Mouse (Mus musculus): ENCODE results near the gene Hpn. TPM values are rescaled to one million over a fixed set of nuclear protein-coding genes. Genes with fewer than 3 reads are reported as not detected.

Gene Hpn
- polyA plus RNA-seq, 1 experiment from 2014 or later: 0.10 TPM

- POLR2A ChIA-PET: no interaction called here
- CTCF ChIA-PET: no interaction called here
- peak; percentile 23 for ATAC-seq
- no peaks in the 10 kb centered on the region for H3K27me3 ChIP-seq
- DNase-seq (ENCODE audit: low read depth, low spot score): no peak
- no peak for TF ChIP-seq CTCF (IDR thresholded peaks at IDR 0.05)
- in situ Hi-C loops (cut with MboI; ENCODE audit: low pct_unique_long_range_greater_than_20kb): no loop called here
Measured at GRCm38 (mm10) chr7:31082831-31083588, 32.1 kb downstream of the Hpn start.

- in situ Hi-C loops (cut with MboI; ENCODE audit: low pct_unique_long_range_greater_than_20kb): no loop called here
- ATAC-seq (no peak), DNase-seq (ENCODE audit: low read depth, low spot score) (no peak)
- no peak for TF ChIP-seq CTCF (IDR thresholded peaks at IDR 0.05)
- H3K27me3 ChIP-seq: no peaks in the 10 kb centered on the region
- CTCF ChIA-PET: no interaction called here
- POLR2A ChIA-PET: no interaction called here
Measured at GRCm38 (mm10) chr7:31082106-31082505, 33.0 kb downstream of the Hpn start.

GRCm38 (mm10) chr7:31081106-31081505, 34.0 kb downstream of the Hpn start:
- no peak for DNase-seq (ENCODE audit: low read depth, low spot score)
- no peak for ATAC-seq
- in situ Hi-C loops (cut with MboI; ENCODE audit: low pct_unique_long_range_greater_than_20kb): no loop called here
- POLR2A ChIA-PET: no interaction called here
- CTCF ChIA-PET: interaction anchor here (1.0 to 1.6 kb wide), 2 partner anchors 14 to 17 kb away, joined by 3 to 7 read pairs; no protein-coding TSS in a partner anchor
- H3K27me3 ChIP-seq: no peaks in the 10 kb centered on the region
- no peak for TF ChIP-seq CTCF (IDR thresholded peaks at IDR 0.05)

DNA sequence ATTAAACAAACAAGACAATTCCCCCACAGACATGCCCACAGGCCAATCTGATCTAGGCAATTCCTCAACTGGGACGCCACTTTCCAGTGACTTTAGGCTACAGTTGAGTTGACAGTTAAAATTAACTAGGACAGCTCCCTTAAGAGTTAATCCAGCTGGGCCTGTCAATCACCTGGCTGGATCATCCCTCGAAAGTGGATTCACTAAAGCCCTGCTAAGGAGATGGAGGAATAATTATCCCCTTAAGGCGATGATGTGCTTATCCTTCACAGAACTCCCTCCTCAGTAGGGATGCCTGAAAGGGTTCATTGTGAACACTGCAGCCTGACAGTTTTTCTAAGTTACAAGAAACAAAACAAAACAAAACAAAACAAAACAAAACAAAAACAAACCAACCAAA, 34.5 kb downstream of the Hpn start:
- ChIA-PET CTCF (interaction anchor here (0.9 to 1.6 kb wide), 3 partner anchors 9 to 17 kb away, joined by 3 to 7 read pairs (median 3); no protein-coding TSS in a partner anchor), POLR2A (no interaction called here)
- in situ Hi-C loops (cut with MboI; ENCODE audit: low pct_unique_long_range_greater_than_20kb): no loop called here
- DNase-seq (ENCODE audit: low read depth, low spot score) (no peak), ATAC-seq (no peak)
- H3K27me3 ChIP-seq: no peaks in the 10 kb centered on the region
- no peak for TF ChIP-seq CTCF (IDR thresholded peaks at IDR 0.05)

- in situ Hi-C loops (cut with MboI; ENCODE audit: low pct_unique_long_range_greater_than_20kb): no loop called here
- DNase-seq (ENCODE audit: low read depth, low spot score) (no peak), ATAC-seq (no peak)
- no peaks in the 10 kb centered on the region for H3K27me3 ChIP-seq
- ChIA-PET POLR2A (no interaction called here), CTCF (interaction anchor here (0.9 to 1.6 kb wide), 2 partner anchors 10 to 18 kb away, joined by 3 to 7 read pairs; no protein-coding TSS in a partner anchor)
- TF ChIP-seq CTCF (IDR thresholded peaks at IDR 0.05): no peak
Measured at GRCm38 (mm10) chr7:31079670-31080069, 35.4 kb downstream of the Hpn start.

DNA sequence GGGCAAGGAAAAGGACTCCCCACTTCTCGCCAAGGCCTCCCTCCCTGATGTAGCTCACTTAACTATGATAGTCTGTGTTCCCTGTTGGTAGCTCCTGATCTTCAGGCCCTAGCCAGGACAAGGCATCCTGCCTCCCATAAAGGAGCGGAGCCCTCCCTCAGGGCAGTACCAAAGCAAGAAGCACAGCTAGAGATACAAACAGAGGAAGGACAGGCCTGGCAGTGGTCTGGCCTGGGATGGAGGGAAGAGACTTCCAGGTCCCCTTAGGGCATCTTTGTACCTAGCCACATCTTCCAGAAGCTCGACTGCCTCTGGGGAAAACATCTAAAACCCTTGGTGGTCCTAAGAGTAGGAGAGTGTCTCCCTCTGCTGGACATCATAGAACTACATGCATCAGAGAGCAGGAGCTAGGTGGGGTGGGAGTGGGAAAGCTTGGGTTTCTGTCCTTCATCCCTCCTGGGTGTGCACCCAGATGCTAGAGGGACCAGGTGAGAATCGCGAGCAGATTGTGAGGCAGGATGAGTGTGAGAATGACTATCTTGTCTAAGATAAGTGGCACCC, 37.1 kb downstream of the Hpn start:
- POLR2A ChIA-PET: no interaction called here
- in situ Hi-C loops (cut with MboI; ENCODE audit: low pct_unique_long_range_greater_than_20kb): no loop called here
- CTCF ChIA-PET: interaction anchor here (0.9 to 1.8 kb wide), 5 partner anchors 9 to 20 kb away, joined by 3 to 9 read pairs (median 6); partner anchors contain the start of gene Lgi4
- no peak for DNase-seq (ENCODE audit: low read depth, low spot score)
- no peaks in the 10 kb centered on the region for H3K27me3 ChIP-seq
- TF ChIP-seq CTCF (IDR thresholded peaks at IDR 0.05): no peak
- no peak for ATAC-seq

GRCm38 (mm10) chr7:31077470-31077869, 37.6 kb downstream of the Hpn start:
- no peak for TF ChIP-seq CTCF (IDR thresholded peaks at IDR 0.05)
- ChIA-PET POLR2A (no interaction called here), CTCF (interaction anchor here (0.9 to 1.8 kb wide), 5 partner anchors 10 to 20 kb away, joined by 3 to 9 read pairs (median 6); partner anchors contain the start of gene Lgi4)
- no peaks in the 10 kb centered on the region for H3K27me3 ChIP-seq
- no peak for DNase-seq (ENCODE audit: low read depth, low spot score)
- in situ Hi-C loops (cut with MboI; ENCODE audit: low pct_unique_long_range_greater_than_20kb): no loop called here
- no peak for ATAC-seq

- DNase-seq (ENCODE audit: low read depth, low spot score): no peak
- POLR2A ChIA-PET: no interaction called here
- H3K27me3 ChIP-seq: no peaks in the 10 kb centered on the region
- ATAC-seq: no peak
- TF ChIP-seq CTCF (IDR thresholded peaks at IDR 0.05): no peak
- in situ Hi-C loops (cut with MboI; ENCODE audit: low pct_unique_long_range_greater_than_20kb): no loop called here
- CTCF ChIA-PET: no interaction called here
Measured at GRCm38 (mm10) chr7:31076492-31076891, 38.6 kb downstream of the Hpn start, which contains the start of gene Fxyd3. Gene Fxyd3, minus strand, starts transcription at chr7:31076704.

DNA sequence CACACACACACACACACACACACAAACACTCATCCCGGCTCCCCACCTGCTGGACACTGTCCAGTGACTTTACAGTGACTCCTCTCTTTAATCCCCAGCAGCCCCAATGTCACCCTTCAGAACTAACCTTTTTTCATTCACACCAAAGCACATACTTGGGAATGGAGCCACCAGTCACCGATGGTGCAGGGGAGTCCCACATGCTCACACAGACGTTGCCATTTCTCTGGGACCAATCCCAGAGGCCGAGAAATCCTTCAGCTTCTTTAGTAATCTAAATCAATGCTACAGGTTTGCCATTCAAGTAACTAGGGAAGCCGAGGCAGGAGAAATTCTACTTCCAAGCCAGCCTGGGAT, 40.4 kb downstream of the Hpn start:
- POLR2A ChIA-PET: no interaction called here
- in situ Hi-C loops (cut with MboI; ENCODE audit: low pct_unique_long_range_greater_than_20kb): no loop called here
- ATAC-seq (no peak), DNase-seq (ENCODE audit: low read depth, low spot score) (no peak)
- no peaks in the 10 kb centered on the region for H3K27me3 ChIP-seq
- CTCF ChIA-PET: no interaction called here
- no peak for TF ChIP-seq CTCF (IDR thresholded peaks at IDR 0.05)

- DNase-seq (ENCODE audit: low read depth, low spot score) (no peak), ATAC-seq (no peak)
- no peak for TF ChIP-seq CTCF (IDR thresholded peaks at IDR 0.05)
- H3K27me3 ChIP-seq: no peaks in the 10 kb centered on the region
- POLR2A ChIA-PET: no interaction called here
- CTCF ChIA-PET: no interaction called here
- in situ Hi-C loops (cut with MboI; ENCODE audit: low pct_unique_long_range_greater_than_20kb): no loop called here
Measured at GRCm38 (mm10) chr7:31074061-31074712, 40.9 kb downstream of the Hpn start.

DNA sequence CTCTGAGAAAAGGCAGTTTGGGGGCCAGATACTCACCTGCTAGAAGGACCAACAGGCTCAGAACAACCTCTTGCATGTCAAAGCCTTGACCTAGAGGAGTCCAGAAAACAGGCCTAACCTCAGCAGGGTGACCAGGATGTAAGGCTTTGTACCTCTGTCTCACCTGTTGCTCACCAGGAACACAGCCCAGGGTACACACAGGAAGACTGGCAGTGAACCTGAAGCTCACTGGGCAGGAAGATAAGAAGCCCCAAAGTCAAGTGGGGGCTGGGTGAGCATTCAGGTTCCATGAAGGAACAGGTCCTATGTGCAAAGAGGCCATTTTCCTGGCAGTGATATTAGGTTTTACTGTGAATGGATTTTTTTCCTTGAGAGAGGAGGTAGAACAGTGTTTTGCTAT, 41.5 kb downstream of the Hpn start:
- H3K27me3 ChIP-seq: no peaks in the 10 kb centered on the region
- ChIA-PET CTCF (no interaction called here), POLR2A (no interaction called here)
- in situ Hi-C loops (cut with MboI; ENCODE audit: low pct_unique_long_range_greater_than_20kb): no loop called here
- TF ChIP-seq CTCF (IDR thresholded peaks at IDR 0.05): no peak
- no peak for DNase-seq (ENCODE audit: low read depth, low spot score)
- no peak for ATAC-seq

All from Patski (cell line).